Mouse (Mus musculus) forebrain, embryonic 11.5 days (tissue): Measurements from ENCODE around the gene AU040320. TPM values are rescaled to one million over a fixed set of nuclear protein-coding genes. Genes with fewer than 3 reads are reported as not detected.

Source experiments
- ATAC-seq: fragments of 200-750 bp; cut with Nextera tagmentation; replicated peaks from 2 replicates; pipeline ENCODE4 v1.8.0; 2017; ENCODE audit warnings: moderate TSS enrichment; ENCODE audit not compliant: low FRiP score
- DNase-seq: peaks from one replicate; pipeline ENCODE4 v3.0.0-alpha.2; 2017; ENCODE audit warnings: low spot score
- H3K27ac ChIP-seq: fragments of 300-500 bp; sonication (generic); 2 replicates; pipeline ENCODE4 v1.5.1; 2014; ENCODE audit warnings: low read depth, low read length
- H3K27me3 ChIP-seq: fragments of 300-500 bp; sonication (generic); 2 replicates; pipeline ENCODE4 v1.6.1; 2014; ENCODE audit warnings: mild to moderate bottlenecking, low read length, mixed read lengths; ENCODE audit not compliant: control insufficient read depth, insufficient read depth
- H3K36me3 ChIP-seq: fragments of 300-500 bp; sonication (generic); 2 replicates; pipeline ENCODE4 v1.6.1; 2014; ENCODE audit warnings: mild to moderate bottlenecking, low read length, moderate library complexity, mixed read lengths; ENCODE audit not compliant: control insufficient read depth, insufficient read depth
- H3K4me1 ChIP-seq: fragments of 300-500 bp; sonication (generic); replicated peaks from 2 replicates; pipeline ENCODE4 v1.6.1; 2014; ENCODE audit warnings: low read length, mixed read lengths; ENCODE audit not compliant: control insufficient read depth, insufficient read depth
- H3K4me2 ChIP-seq: fragments of 300-500 bp; sonication (generic); 2 replicates; pipeline ENCODE4 v1.6.1; 2014; ENCODE audit warnings: low read depth, mild to moderate bottlenecking, low read length, moderate library complexity, mixed read lengths; ENCODE audit not compliant: severe bottlenecking
- H3K4me3 ChIP-seq: fragments of 300-500 bp; sonication (generic); 2 replicates; pipeline ENCODE4 v1.5.1; 2014; ENCODE audit warnings: low read depth, low read length
- H3K9ac ChIP-seq: fragments of 300-500 bp; sonication (generic); 2 replicates; pipeline ENCODE4 v1.6.1; 2014; ENCODE audit warnings: low read length
- H3K9me3 ChIP-seq: fragments of 300-500 bp; sonication (generic); 2 replicates; pipeline ENCODE4 v1.6.1; 2016; ENCODE audit warnings: low read length, mixed read lengths; ENCODE audit not compliant: control insufficient read depth
- WGBS: fragments of 180-500 bp; shearing (Covaris S2); extraction: QIAGEN DNeasy Blood & Tissue Kit; methylation state at CpG from one replicate; pipeline ENCODE4 v1.1.7; 2014; 5-methylcytosine and 5-hydroxymethylcytosine counted together
- polyA plus RNA-seq: library from polyadenylated mRNA; unstranded; fragments of >200 nt; fragmentation: Nextera tagmentation; extraction: Ambion mirVana; gene quantifications from 2 replicates; pipeline ENCODE4 v1.2.1, GENCODE M21; 2014

AU040320 gene
- polyA plus RNA-seq, 1 experiment from 2014 or later = 30.1 TPM

DNA sequence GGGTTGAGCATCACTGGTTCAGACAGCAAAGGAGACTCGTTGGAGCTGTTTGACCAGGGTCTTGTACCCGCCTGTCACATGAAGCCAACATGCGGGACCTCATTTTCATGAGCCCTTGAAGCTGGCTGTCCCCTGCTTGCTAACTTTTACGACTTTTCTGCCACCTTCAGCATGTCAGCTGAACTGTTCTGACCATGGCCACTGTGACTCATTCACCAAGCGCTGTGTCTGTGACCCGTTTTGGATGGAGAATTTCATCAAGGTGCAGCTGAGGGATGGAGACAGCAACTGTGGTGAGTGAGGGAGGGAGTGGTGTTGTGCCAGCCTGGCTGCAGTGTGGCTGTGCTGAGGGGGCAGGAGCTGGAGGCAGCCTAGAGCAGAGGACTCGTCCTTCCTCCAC is 93.6 kb downstream of the AU040320 start:
- Histone ChIP-seq H3K4me1 (no peaks in the 10 kb centered on the region), H3K9me3 (no peaks in the 10 kb centered on the region), H3K4me3 (no peak overlapping the region), H3K27me3 (no peaks in the 10 kb centered on the region), H3K4me2 (no peak overlapping the region), H3K36me3 (no peaks in the 10 kb centered on the region; the same call in 1 of the 2 replicates), H3K9ac (no peak overlapping the region), H3K27ac (no peak overlapping the region)
- ATAC-seq (no peak), DNase-seq (no peak)
- 72% methylated on average over 7 of the region's 7 CpGs for WGBS

DNA sequence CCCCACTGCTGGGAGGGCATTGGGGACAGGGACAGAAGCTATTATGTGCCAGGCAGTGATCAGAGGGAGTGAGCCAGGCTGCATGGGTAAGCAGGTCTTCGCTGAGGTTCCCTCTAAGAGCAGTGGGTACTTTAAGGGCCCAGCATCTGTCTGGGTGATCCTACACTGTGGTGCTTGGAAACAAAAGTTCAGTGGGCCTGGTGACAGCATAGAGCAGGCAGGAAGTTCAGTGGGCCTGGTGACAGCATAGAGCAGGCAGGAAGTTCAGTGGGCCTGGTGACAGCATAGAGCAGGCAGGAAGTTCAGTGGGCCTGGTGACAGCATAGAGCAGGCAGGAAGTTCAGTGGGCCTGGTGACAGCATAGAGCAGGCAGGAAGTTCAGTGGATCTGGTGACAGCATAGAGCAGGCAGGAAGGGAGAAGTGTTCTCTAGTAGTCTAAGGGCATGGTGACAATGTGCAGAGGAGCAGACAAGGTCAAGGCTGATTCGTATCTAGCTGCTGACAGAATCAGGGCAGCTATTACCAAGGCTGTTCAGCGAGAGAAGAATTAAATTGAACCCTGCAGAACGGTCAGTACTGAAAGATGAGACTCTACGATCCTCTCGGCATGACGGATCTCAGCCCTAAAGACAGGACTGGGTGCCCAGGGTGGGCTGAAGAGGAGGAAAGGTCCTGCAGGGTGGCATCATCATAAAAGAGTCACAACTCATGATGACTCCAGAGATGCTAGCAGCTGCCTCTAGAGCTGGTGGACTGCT is 96.9 kb downstream of the AU040320 start:
- no peak overlapping the region for H3K4me2 ChIP-seq
- H3K36me3 ChIP-seq = no peaks in the 10 kb centered on the region; the same call in 1 of the 2 replicates
- DNase-seq = no peak
- WGBS = 86% methylated on average over 7 of the region's 7 CpGs
- H3K27ac ChIP-seq = no peak overlapping the region
- H3K27me3 ChIP-seq = no peaks in the 10 kb centered on the region
- no peaks in the 10 kb centered on the region for H3K9me3 ChIP-seq
- H3K9ac ChIP-seq = no peak overlapping the region
- ATAC-seq = no peak
- no peak overlapping the region for H3K4me3 ChIP-seq
- H3K4me1 ChIP-seq = no peaks in the 10 kb centered on the region

DNA sequence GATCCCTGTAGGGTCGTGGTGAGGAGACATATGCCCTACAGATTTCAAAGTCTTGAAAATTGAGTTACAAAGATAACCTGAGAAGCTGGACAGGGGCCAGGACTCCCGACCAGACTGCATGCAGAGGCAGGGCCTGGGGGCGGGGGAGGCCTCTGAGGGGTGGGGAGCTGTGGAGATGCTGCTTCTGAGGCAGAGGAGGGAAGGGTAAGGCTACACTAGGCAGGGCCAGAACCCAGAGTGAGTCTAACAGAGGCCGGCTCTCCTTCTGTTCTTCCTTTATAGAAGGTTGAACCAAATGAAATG is 97.4 kb downstream of the AU040320 start:
- Histone ChIP-seq H3K36me3 (no peaks in the 10 kb centered on the region; the same call in 1 of the 2 replicates), H3K9me3 (no peaks in the 10 kb centered on the region), H3K4me1 (no peaks in the 10 kb centered on the region), H3K4me3 (no peak overlapping the region), H3K27me3 (no peaks in the 10 kb centered on the region), H3K4me2 (no peak overlapping the region), H3K27ac (no peak overlapping the region), H3K9ac (no peak overlapping the region)
- 67% methylated on average over 4 of the region's 4 CpGs for WGBS
- no peak for DNase-seq
- no peak for ATAC-seq

DNA sequence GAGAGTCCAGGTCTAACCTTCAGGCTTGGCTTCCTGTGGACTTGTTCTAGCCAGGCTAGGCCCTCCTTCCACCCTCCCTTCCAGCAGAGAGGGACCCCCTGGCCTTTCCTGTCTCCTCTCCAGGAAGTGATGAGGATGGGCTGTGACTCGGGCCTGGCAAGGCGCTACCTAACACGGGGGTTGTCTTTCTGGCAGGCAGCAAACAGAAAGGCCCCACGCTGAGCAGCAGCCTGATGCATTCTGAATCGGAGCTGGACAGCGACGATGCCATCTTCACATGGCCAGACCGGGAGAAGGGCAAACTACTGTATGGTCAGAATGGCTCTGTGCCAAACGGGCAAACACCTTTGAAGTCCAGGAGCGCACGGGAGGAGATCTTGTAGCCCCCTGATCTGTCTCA is 99.6 kb downstream of the AU040320 start:
- WGBS = 76% methylated on average over 11 of the region's 11 CpGs
- no peak overlapping the region for H3K4me2 ChIP-seq
- no peaks in the 10 kb centered on the region for H3K27me3 ChIP-seq
- H3K9me3 ChIP-seq = no peaks in the 10 kb centered on the region
- H3K4me3 ChIP-seq = no peak overlapping the region
- ATAC-seq (no peak), DNase-seq (no peak)
- no peak overlapping the region for H3K9ac ChIP-seq
- H3K27ac ChIP-seq = no peak overlapping the region
- no peaks in the 10 kb centered on the region; the same call in 1 of the 2 replicates for H3K36me3 ChIP-seq
- H3K4me1 ChIP-seq = no peaks in the 10 kb centered on the region

DNA sequence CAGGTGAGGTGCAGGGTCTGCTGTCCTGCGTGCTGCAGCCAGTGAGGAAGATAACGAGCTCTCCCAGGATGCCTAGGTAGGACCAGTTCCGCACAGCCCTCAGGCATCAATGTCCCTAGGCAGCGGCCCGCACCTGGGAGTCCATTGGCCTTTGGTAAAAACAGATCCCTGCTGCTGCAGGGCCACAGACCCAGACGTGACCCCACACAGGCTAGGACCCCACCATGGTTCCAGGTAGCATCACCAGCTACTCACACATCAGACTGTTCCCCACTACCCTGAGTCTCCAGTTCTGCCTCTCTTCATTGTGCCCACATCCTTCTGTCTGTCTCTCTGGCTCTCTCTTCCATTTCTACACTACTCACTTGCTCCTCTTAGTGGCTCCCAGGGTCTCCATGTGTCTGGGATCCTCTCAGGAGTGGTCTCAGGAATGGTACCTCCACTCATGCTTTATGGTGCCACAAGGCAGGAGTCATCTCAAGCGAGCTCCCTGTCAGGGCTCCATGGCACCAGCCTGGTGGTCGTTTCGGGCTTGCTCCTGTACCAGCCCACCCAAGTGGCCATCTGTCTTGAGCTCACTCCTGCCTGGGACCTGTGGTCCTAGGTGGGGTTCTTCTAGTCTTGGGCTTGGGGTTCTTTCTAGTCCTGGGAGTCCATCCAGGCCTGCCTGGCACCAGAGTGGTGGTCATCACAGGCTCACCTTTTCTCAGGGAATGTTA is 107.1 kb downstream of the AU040320 start:
- Histone ChIP-seq H3K36me3 (peaks cover 6% of the 10 kb centered on the region), H3K4me1 (no peaks in the 10 kb centered on the region)
- 93% methylated on average over 9 of the region's 9 CpGs for WGBS

DNA sequence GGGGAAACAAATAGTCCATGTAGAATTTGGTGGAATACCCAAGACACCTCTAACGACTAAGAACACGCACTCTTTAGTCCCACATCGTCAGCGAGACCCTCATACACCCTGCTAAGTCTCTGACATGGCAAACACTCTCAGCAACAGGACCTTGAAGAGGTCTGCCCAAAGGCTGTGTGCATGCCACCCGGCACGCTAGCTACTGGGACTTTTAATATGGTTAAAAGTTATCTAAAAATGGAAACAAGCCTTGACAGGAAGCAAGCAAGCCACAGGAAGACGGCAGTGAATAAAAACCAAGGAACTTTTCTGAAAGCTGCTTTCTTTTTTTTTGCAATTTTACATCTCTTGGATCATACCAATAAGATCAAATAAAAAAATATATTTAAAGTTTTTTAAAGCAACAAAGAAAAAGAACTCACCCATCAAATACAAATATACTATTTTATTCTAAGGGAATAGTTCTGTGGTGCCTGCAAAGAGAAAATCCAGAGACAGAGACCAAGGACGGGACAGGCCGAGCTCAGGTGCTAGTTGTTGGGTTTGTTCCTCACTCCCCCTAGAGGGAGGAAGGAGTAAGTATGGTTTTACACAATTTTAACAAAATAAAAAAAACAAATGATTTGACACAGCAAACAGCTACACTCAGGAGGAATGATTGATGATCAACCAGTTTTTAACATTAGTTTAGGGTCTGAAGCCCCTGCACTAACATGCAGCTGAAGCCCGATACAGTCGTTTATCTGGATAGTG is 108.3 kb downstream of the AU040320 start:
- no peak overlapping the region for H3K9ac ChIP-seq
- H3K4me2 ChIP-seq = no peak overlapping the region
- H3K27me3 ChIP-seq = no peaks in the 10 kb centered on the region
- H3K36me3 ChIP-seq = peaks cover 6% of the 10 kb centered on the region
- 84% methylated on average over 11 of the region's 11 CpGs for WGBS
- H3K27ac ChIP-seq = no peak overlapping the region
- H3K4me3 ChIP-seq = no peak overlapping the region
- DNase-seq = no peak
- no peak for ATAC-seq
- H3K4me1 ChIP-seq = no peaks in the 10 kb centered on the region
- H3K9me3 ChIP-seq = no peaks in the 10 kb centered on the region

More for the DNA sequence above, 107.1 kb downstream of the AU040320 start:
- ATAC-seq = no peak
- H3K27me3 ChIP-seq = no peaks in the 10 kb centered on the region
- no peak overlapping the region for H3K4me2 ChIP-seq
- H3K4me3 ChIP-seq = no peak overlapping the region
- DNase-seq = no peak
- no peaks in the 10 kb centered on the region for H3K9me3 ChIP-seq
- H3K9ac ChIP-seq = no peak overlapping the region
- H3K27ac ChIP-seq = no peak overlapping the region

DNA sequence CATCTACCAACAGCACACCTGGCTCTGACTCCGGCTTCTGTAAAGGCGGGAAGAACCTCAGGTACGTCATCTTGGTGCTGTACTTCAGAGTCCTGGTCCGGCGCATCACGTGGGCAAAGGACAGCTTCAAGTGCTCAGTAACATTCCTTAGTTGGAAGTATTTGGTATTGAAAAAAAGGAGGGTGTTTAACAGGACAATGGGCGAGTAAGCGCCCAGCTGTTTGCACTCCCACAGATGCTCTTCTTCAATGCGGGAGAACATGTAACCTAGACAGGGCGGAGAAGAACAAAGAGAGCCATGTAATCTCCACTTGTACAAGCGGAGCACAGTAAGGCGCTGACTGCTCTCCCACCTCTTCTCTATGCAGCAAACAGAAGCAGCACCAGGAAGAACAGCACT is 115.4 kb downstream of the AU040320 start:
- Histone ChIP-seq H3K36me3 (peaks cover 6% of the 10 kb centered on the region), H3K4me1 (no peaks in the 10 kb centered on the region), H3K9ac (no peak overlapping the region), H3K9me3 (no peaks in the 10 kb centered on the region), H3K27me3 (no peaks in the 10 kb centered on the region), H3K27ac (no peak overlapping the region), H3K4me2 (no peak overlapping the region), H3K4me3 (no peak overlapping the region)
- ATAC-seq = no peak
- no peak for DNase-seq
- WGBS = 94% methylated on average over 12 of the region's 12 CpGs

GRCm38 (mm10) chr4:126872717-126873116 is 119.4 kb downstream of the AU040320 start:
- no peaks in the 10 kb centered on the region for H3K27me3 ChIP-seq
- H3K4me1 ChIP-seq = no peaks in the 10 kb centered on the region
- no peak overlapping the region for H3K27ac ChIP-seq
- no peaks in the 10 kb centered on the region for H3K9me3 ChIP-seq
- H3K9ac ChIP-seq = no peak overlapping the region
- H3K4me3 ChIP-seq = no peak overlapping the region
- DNase-seq = no peak
- no peak overlapping the region for H3K4me2 ChIP-seq
- H3K36me3 ChIP-seq = peaks cover 3% of the 10 kb centered on the region; the same call in 1 of the 2 replicates
- ATAC-seq = no peak
- WGBS = 83% methylated on average over 7 of the region's 7 CpGs
